Mouse (Mus musculus) embryo, embryonic 9.5 days (tissue): ENCODE data around the gene Tcf19.
"Not testable (repeated sequence)": the region's sequence is repeated elsewhere in the genome, so short reads cannot be mapped to it uniquely, and the experiment has no call there.

Experiments
- DNase-seq: peaks from one replicate; pipeline ENCODE4 v3.0.0-alpha.2; 2017; ENCODE audit errors: extremely low spot score

Tcf19 gene

GRCm38 (mm10) chr17:35485702-35486101, 30.9 kb downstream of the Tcf19 start:
- DNase-seq = no peak

- peak; percentile 51 for DNase-seq
Measured at GRCm38 (mm10) chr17:35484066-35484465, 32.6 kb downstream of the Tcf19 start.

- DNase-seq = peak; percentile 29
Measured at GRCm38 (mm10) chr17:35469842-35470751, 46.5 kb downstream of the Tcf19 start, which contains the start of gene H2-Q10. H2-Q10 (plus strand) TSS chr17:35470089.

- DNase-seq = not testable (repeated sequence)
Measured at GRCm38 (mm10) chr17:35468936-35469335, 47.7 kb downstream of the Tcf19 start.

- DNase-seq = peak; percentile 60
Measured at GRCm38 (mm10) chr17:35465651-35466050, 51.0 kb downstream of the Tcf19 start.
